Mouse (Mus musculus): ENCODE measurements at regions not wholly inside any gene's neighbourhood (a gene's known extent, or its start where the extent isn't known, plus 50 kb on each side); places are given as distances from the start of the nearest gene placed in this dataset.

DNA sequence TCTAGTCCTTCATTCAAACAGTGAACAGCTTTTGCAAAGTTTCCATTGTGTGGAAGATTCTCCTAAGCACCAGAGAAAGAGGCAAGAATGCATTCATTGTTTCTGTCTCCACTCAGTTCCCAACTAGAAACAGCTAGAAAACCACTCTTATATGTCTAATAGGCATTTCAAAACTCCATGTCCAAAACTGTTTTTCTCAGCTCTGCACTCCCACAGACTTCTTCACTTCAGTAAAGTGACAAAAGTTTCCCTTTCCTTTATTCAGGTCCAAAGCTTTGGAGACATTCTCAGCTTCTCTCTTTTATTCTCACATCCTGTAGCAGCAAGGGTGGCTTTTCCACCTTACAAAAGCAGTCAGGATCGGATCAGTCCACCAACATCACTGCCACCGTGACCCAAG, 166.0 kb downstream of the Mreg start:
- TF ChIP-seq POLR2A (IDR thresholded peaks at IDR 0.05; ENCODE audit: low read depth, low read length) (no peak), CTCF (IDR thresholded peaks at IDR 0.05; ENCODE audit: borderline replicate concordance, insufficient read depth, low read length) (no peak)
